Mouse (Mus musculus): ENCODE data around the gene Dynll2. TPM values are rescaled to one million over a fixed set of nuclear protein-coding genes. Genes with fewer than 3 reads are reported as not detected.

Gene Dynll2
- 99.3 and 124 TPM in 2 replicates for polyA plus RNA-seq (2012; rRNA removed)

- peak; percentile 79 for DNase-seq (ENCODE audit: low spot score)
Measured at GRCm38 (mm10) chr11:87986831-87987793, at the start of gene Dynll2. Gene Dynll2, minus strand, starts transcription at chr11:87987533.

GRCm38 (mm10) chr11:88036761-88037251 lies 49.5 kb upstream of the Dynll2 start:
- DNase-seq (ENCODE audit: low spot score), result no peak

- DNase-seq (ENCODE audit: low spot score), result no peak
Measured at GRCm38 (mm10) chr11:88035970-88036369, 48.6 kb upstream of the Dynll2 start.

- DNase-seq (ENCODE audit: low spot score), result no peak
Measured at GRCm38 (mm10) chr11:88031753-88032152, 44.4 kb upstream of the Dynll2 start.

- no peak for DNase-seq (ENCODE audit: low spot score)
Measured at GRCm38 (mm10) chr11:88030836-88031235, 43.5 kb upstream of the Dynll2 start.

- DNase-seq (ENCODE audit: low spot score), result no peak
Measured at GRCm38 (mm10) chr11:88030219-88030618, 42.9 kb upstream of the Dynll2 start.

GRCm38 (mm10) chr11:88028193-88028684 lies 40.9 kb upstream of the Dynll2 start:
- DNase-seq (ENCODE audit: low spot score), result no peak

- no peak for DNase-seq (ENCODE audit: low spot score)
Measured at GRCm38 (mm10) chr11:88027391-88028035, 40.2 kb upstream of the Dynll2 start.

GRCm38 (mm10) chr11:88023933-88024332 lies 36.6 kb upstream of the Dynll2 start:
- no peak for DNase-seq (ENCODE audit: low spot score)

GRCm38 (mm10) chr11:88015795-88016194 lies 28.5 kb upstream of the Dynll2 start:
- DNase-seq (ENCODE audit: low spot score), result no peak

GRCm38 (mm10) chr11:88015161-88015560 lies 27.8 kb upstream of the Dynll2 start:
- DNase-seq (ENCODE audit: low spot score), result no peak

- no peak for DNase-seq (ENCODE audit: low spot score)
Measured at GRCm38 (mm10) chr11:88013632-88014031, 26.3 kb upstream of the Dynll2 start.

GRCm38 (mm10) chr11:88012621-88013244 lies 25.4 kb upstream of the Dynll2 start:
- no peak for DNase-seq (ENCODE audit: low spot score)

GRCm38 (mm10) chr11:88011914-88012419 lies 24.6 kb upstream of the Dynll2 start:
- no peak for DNase-seq (ENCODE audit: low spot score)

- DNase-seq (ENCODE audit: low spot score), result no peak
Measured at GRCm38 (mm10) chr11:88011208-88011913, 24.0 kb upstream of the Dynll2 start.

GRCm38 (mm10) chr11:88009542-88010190 lies 22.3 kb upstream of the Dynll2 start:
- no peak for DNase-seq (ENCODE audit: low spot score)

- DNase-seq (ENCODE audit: low spot score), result no peak
Measured at GRCm38 (mm10) chr11:88008641-88009040, 21.3 kb upstream of the Dynll2 start.

- DNase-seq (ENCODE audit: low spot score), result no peak
Measured at GRCm38 (mm10) chr11:88004123-88004522, 16.8 kb upstream of the Dynll2 start.

- no peak for DNase-seq (ENCODE audit: low spot score)
Measured at GRCm38 (mm10) chr11:88002738-88003137, 15.4 kb upstream of the Dynll2 start.

- no peak for DNase-seq (ENCODE audit: low spot score)
Measured at GRCm38 (mm10) chr11:87999751-88000150, 12.4 kb upstream of the Dynll2 start.

- DNase-seq (ENCODE audit: low spot score), result no peak
Measured at GRCm38 (mm10) chr11:87991806-87992205, 4.5 kb upstream of the Dynll2 start.
